Mouse (Mus musculus) brain, embryonic 14.5 days (tissue): Measurements from ENCODE around the gene Mea1.

Experiments
- CTCF ChIP-seq: fragments of 200-500 bp; IDR thresholded peaks from 2 replicates; pipeline ENCODE4 v1.5.1; 2012; ENCODE audit warnings: inconsistent platforms, mild to moderate bottlenecking, moderate library complexity, borderline replicate concordance; ENCODE audit not compliant: insufficient read depth, insufficient read length; ENCODE audit errors: extremely low read depth
- POLR2A ChIP-seq: fragments of 200-500 bp; IDR thresholded peaks from 2 replicates; pipeline ENCODE4 v1.6.1; 2012; ENCODE audit warnings: mild to moderate bottlenecking, inconsistent platforms, borderline replicate concordance; ENCODE audit not compliant: poor library complexity, insufficient read depth, insufficient read length, severe bottlenecking; ENCODE audit errors: extremely low read depth

GRCm38 (mm10) chr17:46662730-46663129, 15.9 kb upstream of the Mea1 start:
- no peak for TF ChIP-seq CTCF
- no peak for TF ChIP-seq POLR2A
